Mouse (Mus musculus) intestine, embryonic 15.5 days (tissue): ENCODE data around the gene Supv3l1. TPM values are rescaled to one million over a fixed set of nuclear protein-coding genes. Genes with fewer than 3 reads are reported as not detected.

Source experiments
- ATAC-seq: fragments of 200-750 bp; cut with Nextera tagmentation; 2 replicates; pipeline ENCODE4 v1.8.0; 2017; ENCODE audit warnings: moderate TSS enrichment, moderate library complexity
- H3K27ac ChIP-seq: fragments of 300-500 bp; sonication (generic); 2 replicates; pipeline ENCODE4 v1.5.1; 2015; ENCODE audit warnings: mild to moderate bottlenecking, inconsistent platforms
- H3K27me3 ChIP-seq: fragments of 300-500 bp; sonication (generic); replicated peaks from 2 replicates; pipeline ENCODE4 v1.6.1; 2015; ENCODE audit warnings: inconsistent platforms
- H3K36me3 ChIP-seq: fragments of 300-500 bp; sonication (generic); 2 replicates; pipeline ENCODE4 v1.6.1; 2015; ENCODE audit warnings: inconsistent platforms
- H3K4me1 ChIP-seq: fragments of 300-500 bp; sonication (generic); replicated peaks from 2 replicates; pipeline ENCODE4 v1.6.1; 2015; ENCODE audit warnings: inconsistent platforms
- H3K4me2 ChIP-seq: fragments of 300-500 bp; sonication (generic); replicated peaks from 2 replicates; pipeline ENCODE4 v1.6.1; 2015; ENCODE audit warnings: mild to moderate bottlenecking, inconsistent platforms
- H3K4me3 ChIP-seq: fragments of 300-500 bp; sonication (generic); replicated peaks from 2 replicates; pipeline ENCODE4 v1.5.1; 2015; ENCODE audit warnings: inconsistent platforms
- H3K9ac ChIP-seq: fragments of 300-500 bp; sonication (generic); 2 replicates; pipeline ENCODE4 v1.6.1; 2015; ENCODE audit warnings: inconsistent platforms
- H3K9me3 ChIP-seq: fragments of 300-500 bp; sonication (generic); 2 replicates; pipeline ENCODE4 v1.6.1; 2016; ENCODE audit warnings: inconsistent platforms
- WGBS: fragments of 180-500 bp; shearing (Covaris S2); methylation state at CpG from one replicate; pipeline ENCODE4 v1.1.7; 2015; 5-methylcytosine and 5-hydroxymethylcytosine counted together
- polyA plus RNA-seq: library from polyadenylated mRNA; unstranded; fragments of >200 nt; fragmentation: Nextera tagmentation; extraction: Ambion mirVana; gene quantifications from 2 replicates; pipeline ENCODE4 v1.2.1, GENCODE M21; 2015

The Supv3l1 gene
- polyA plus RNA-seq, 1 experiment from 2014 or later = 33.3 TPM

- peaks cover 16% of the 10 kb centered on the region; the same call in 1 of the 2 replicates for H3K4me1 ChIP-seq
- H3K27ac ChIP-seq = no peak overlapping the region
- H3K9ac ChIP-seq = no peak overlapping the region
- ATAC-seq = no peak
- H3K4me3 ChIP-seq = no peak overlapping the region
- H3K4me2 ChIP-seq = no peak overlapping the region
- no peaks in the 10 kb centered on the region for H3K36me3 ChIP-seq
- 70% methylated on average over 19 of the region's 19 CpGs for WGBS
- no peaks in the 10 kb centered on the region for H3K9me3 ChIP-seq
- no peaks in the 10 kb centered on the region for H3K27me3 ChIP-seq
Measured at GRCm38 (mm10) chr10:62411431-62412410, 37.8 kb downstream of the Supv3l1 start.

DNA sequence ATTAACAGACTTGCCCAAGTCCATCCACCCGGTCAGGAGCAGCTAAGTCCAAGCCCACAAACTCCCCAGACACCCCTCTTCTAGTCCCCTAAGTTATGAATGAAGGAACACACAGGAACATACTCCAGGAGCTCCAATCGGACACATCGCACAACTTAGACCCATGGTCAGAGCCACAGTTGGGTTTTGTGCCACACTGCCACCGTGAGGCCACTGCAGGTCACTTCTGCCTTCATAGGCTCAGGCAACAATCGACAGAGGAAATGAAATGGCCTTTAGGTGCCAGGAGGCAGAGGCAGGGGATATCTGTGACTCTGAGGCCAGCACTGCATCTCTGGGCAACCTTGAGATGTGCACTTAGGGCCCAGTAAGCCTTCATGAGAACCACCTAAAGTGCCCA, 38.6 kb downstream of the Supv3l1 start:
- H3K4me2 ChIP-seq = no peak overlapping the region
- no peaks in the 10 kb centered on the region for H3K9me3 ChIP-seq
- no peak for ATAC-seq
- H3K27ac ChIP-seq = no peak overlapping the region
- no peak overlapping the region for H3K4me3 ChIP-seq
- no peaks in the 10 kb centered on the region for H3K36me3 ChIP-seq
- H3K27me3 ChIP-seq = no peaks in the 10 kb centered on the region
- peaks cover 16% of the 10 kb centered on the region; the same call in 1 of the 2 replicates for H3K4me1 ChIP-seq
- H3K9ac ChIP-seq = no peak overlapping the region
- 15% methylated on average over 5 of the region's 5 CpGs for WGBS

- H3K9me3 ChIP-seq = no peaks in the 10 kb centered on the region
- peak; percentile 67; the same call in 1 of the 2 replicates for ATAC-seq
- peak overlapping the region; percentile 35; the same call in 1 of the 2 replicates for H3K9ac ChIP-seq
- no peaks in the 10 kb centered on the region for H3K36me3 ChIP-seq
- peak overlapping the region; percentile 19 for H3K4me3 ChIP-seq
- WGBS = 36% methylated on average over 14 of the region's 14 CpGs
- no peak overlapping the region for H3K27ac ChIP-seq
- H3K27me3 ChIP-seq = no peaks in the 10 kb centered on the region
- H3K4me2 ChIP-seq = peak overlapping the region; percentile 57
- no peaks in the 10 kb centered on the region for H3K4me1 ChIP-seq
Measured at GRCm38 (mm10) chr10:62404901-62405300, 44.6 kb downstream of the Supv3l1 start.

DNA sequence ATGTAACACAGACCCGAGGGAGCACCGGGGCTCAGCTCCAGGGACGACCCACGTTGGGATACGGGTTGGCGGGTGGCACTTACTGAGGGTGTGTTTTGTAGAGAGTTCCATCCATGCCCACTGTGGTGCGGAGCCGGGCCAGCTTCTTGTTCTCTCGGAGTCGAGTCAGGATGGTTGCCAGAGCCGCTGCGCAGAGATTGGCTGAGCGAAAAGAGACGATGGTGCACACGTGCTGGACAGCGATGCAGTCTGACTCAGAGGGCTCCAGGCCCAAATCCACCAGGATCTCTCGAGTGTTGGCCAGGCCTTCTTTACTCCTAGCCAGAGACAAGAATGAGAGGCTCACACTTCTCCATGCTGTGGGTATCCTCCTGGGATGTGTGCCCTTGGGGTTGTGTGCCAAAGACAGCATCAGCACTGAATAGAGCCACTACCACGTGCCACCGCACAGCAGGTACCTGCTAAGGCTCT, 47.9 kb downstream of the Supv3l1 start:
- no peaks in the 10 kb centered on the region for H3K36me3 ChIP-seq
- WGBS = 83% methylated on average over 19 of the region's 19 CpGs
- H3K4me2 ChIP-seq = no peak overlapping the region
- H3K27me3 ChIP-seq = no peaks in the 10 kb centered on the region
- no peaks in the 10 kb centered on the region for H3K4me1 ChIP-seq
- no peak overlapping the region for H3K4me3 ChIP-seq
- no peaks in the 10 kb centered on the region for H3K9me3 ChIP-seq
- ATAC-seq = no peak
- no peak overlapping the region for H3K27ac ChIP-seq
- H3K9ac ChIP-seq = no peak overlapping the region

DNA sequence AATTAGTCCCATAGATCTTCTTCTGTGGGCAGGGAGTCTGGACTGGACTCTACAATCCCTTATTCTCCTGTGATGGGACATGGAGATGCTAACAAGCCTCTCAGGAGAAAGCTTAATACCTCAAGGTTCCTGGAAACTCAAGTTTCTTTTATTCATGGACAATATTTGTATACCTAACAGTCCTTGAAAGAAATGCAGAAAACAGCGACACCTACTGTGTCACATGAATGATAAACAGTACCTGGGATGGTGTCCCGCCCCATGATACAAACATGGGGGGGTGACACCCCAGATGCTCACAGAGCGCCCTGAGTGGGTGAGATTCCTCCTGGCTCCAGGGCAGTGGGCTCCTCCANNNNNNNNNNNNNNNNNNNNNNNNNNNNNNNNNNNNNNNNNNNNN, 66.5 kb downstream of the Supv3l1 start:
- no peaks in the 10 kb centered on the region for H3K9me3 ChIP-seq
- no peak overlapping the region for H3K4me3 ChIP-seq
- no peak overlapping the region for H3K4me2 ChIP-seq
- H3K36me3 ChIP-seq = no peaks in the 10 kb centered on the region
- no peak overlapping the region for H3K9ac ChIP-seq
- 85% methylated on average over 3 of the region's 3 CpGs for WGBS
- H3K27me3 ChIP-seq = no peaks in the 10 kb centered on the region
- no peaks in the 10 kb centered on the region for H3K4me1 ChIP-seq
- H3K27ac ChIP-seq = no peak overlapping the region
- no peak for ATAC-seq

- Histone ChIP-seq H3K9ac (no peak overlapping the region), H3K9me3 (no peaks in the 10 kb centered on the region), H3K36me3 (no peaks in the 10 kb centered on the region), H3K4me3 (no peak overlapping the region), H3K4me2 (no peak overlapping the region), H3K4me1 (no peaks in the 10 kb centered on the region), H3K27ac (no peak overlapping the region), H3K27me3 (no peaks in the 10 kb centered on the region)
- no peak for ATAC-seq
Measured at GRCm38 (mm10) chr10:62380936-62381335, 68.6 kb downstream of the Supv3l1 start.

DNA sequence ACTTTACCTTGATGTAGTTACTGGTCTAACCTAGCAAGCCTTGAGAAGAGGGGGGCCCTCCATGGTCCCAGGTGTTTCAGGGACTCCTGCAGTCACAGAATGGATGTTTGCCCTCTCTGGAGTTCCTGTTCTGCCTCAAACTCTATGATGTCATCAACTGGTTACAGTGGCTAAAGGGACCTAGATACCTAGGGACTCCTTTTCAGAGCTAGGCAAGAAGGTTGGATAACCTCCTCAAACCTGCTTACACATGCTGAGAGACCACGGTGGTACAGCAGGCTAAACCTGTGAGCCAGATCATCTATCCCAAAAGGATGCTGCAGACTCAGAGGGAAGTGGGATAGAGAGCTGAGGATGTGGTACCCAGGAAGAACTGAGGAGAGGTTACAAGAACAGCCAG, 69.7 kb downstream of the Supv3l1 start, which contains the start of gene Hk1:
TSS of gene Hk1 (minus strand) at position 101 of the 400 bp plus-strand sequence.
- Histone ChIP-seq H3K4me3 (no peak within 1 kb of the TSS), H3K36me3 (no peaks in the 10 kb centered on the region), H3K27me3 (no peaks in the 10 kb centered on the region), H3K9me3 (no peaks in the 10 kb centered on the region), H3K9ac (no peak within 1 kb of the TSS), H3K4me1 (no peaks in the 10 kb centered on the region), H3K4me2 (no peak within 1 kb of the TSS), H3K27ac (no peak within 1 kb of the TSS)
- 87% methylated on average over 1 of the region's 1 CpGs for WGBS
- no peak for ATAC-seq

Other genes starting within 250 kb of the Supv3l1 start
- gene Tspan15, start 218.5 kb downstream of the Supv3l1 start, polyA plus RNA-seq = 57.0 and 66.9 TPM in 2 replicates
- 0.44 and 0.72 TPM in 2 replicates for gene Tacr2, start 197.3 kb downstream of the Supv3l1 start, polyA plus RNA-seq
- 27.0 and 27.1 TPM in 2 replicates for gene Hk1, start 69.8 kb downstream of the Supv3l1 start, polyA plus RNA-seq
- gene Hkdc1, start 27.2 kb downstream of the Supv3l1 start, polyA plus RNA-seq = 28.5 and 35.1 TPM in 2 replicates
- gene 4930507D05Rik, start 249 bp downstream of the Supv3l1 start, polyA plus RNA-seq = 0.57 and 0.77 TPM in 2 replicates
- gene Vps26a, start 37.1 kb upstream of the Supv3l1 start, polyA plus RNA-seq = 107 and 119 TPM in 2 replicates
- 11.6 and 15.4 TPM in 2 replicates for gene Srgn, start 77.7 kb upstream of the Supv3l1 start, polyA plus RNA-seq
- gene Kif1bp, start 128.7 kb upstream of the Supv3l1 start, polyA plus RNA-seq = 29.7 and 30.2 TPM in 2 replicates
- gene Ddx21, start 152.5 kb upstream of the Supv3l1 start, polyA plus RNA-seq = 21.6 and 22.1 TPM in 2 replicates
- 99.8 and 112 TPM in 2 replicates for gene Ddx50, start 201.5 kb upstream of the Supv3l1 start, polyA plus RNA-seq